Mouse (Mus musculus) myocyte (in vitro differentiated cells): Measurements from ENCODE around the gene Pkd1.

Experiments used
- CEBPB ChIP-seq: IDR thresholded peaks from 2 replicates; pipeline ENCODE4 v1.6.1; 2011; ENCODE audit warnings: mild to moderate bottlenecking, moderate library complexity; ENCODE audit not compliant: poor library complexity, insufficient read depth, severe bottlenecking
- E2F4 ChIP-seq: IDR thresholded peaks from one replicate; pipeline ENCODE4 v1.6.1; 2011; ENCODE audit warnings: mild to moderate bottlenecking, control low read depth, moderate library complexity; ENCODE audit not compliant: insufficient read depth
- POLR2A ChIP-seq: IDR thresholded peaks from one replicate; pipeline ENCODE4 v1.6.1; 2011; ENCODE audit warnings: low read depth, mild to moderate bottlenecking, control low read depth, moderate library complexity; ENCODE audit not compliant: insufficient read length
- POLR2AphosphoS2 ChIP-seq: IDR thresholded peaks from one replicate; pipeline ENCODE4 v1.6.1; 2011; ENCODE audit warnings: low read depth, control low read depth; ENCODE audit not compliant: insufficient read length
- REST ChIP-seq: IDR thresholded peaks from one replicate; pipeline ENCODE4 v1.6.1; 2011; ENCODE audit warnings: mild to moderate bottlenecking, control low read depth, moderate library complexity; ENCODE audit not compliant: insufficient read depth, insufficient read length
- SRF ChIP-seq: IDR thresholded peaks from one replicate; pipeline ENCODE4 v1.6.1; 2011; ENCODE audit warnings: low read depth; ENCODE audit not compliant: control insufficient read depth, insufficient read length
- TCF12 ChIP-seq: IDR thresholded peaks from one replicate; pipeline ENCODE4 v1.6.1; 2011; ENCODE audit warnings: mild to moderate bottlenecking, control low read depth; ENCODE audit not compliant: poor library complexity, insufficient read depth, severe bottlenecking
- USF1 ChIP-seq: IDR thresholded peaks from one replicate; pipeline ENCODE4 v1.6.1; 2011; ENCODE audit warnings: low read depth, mild to moderate bottlenecking, control low read depth, moderate library complexity

DNA sequence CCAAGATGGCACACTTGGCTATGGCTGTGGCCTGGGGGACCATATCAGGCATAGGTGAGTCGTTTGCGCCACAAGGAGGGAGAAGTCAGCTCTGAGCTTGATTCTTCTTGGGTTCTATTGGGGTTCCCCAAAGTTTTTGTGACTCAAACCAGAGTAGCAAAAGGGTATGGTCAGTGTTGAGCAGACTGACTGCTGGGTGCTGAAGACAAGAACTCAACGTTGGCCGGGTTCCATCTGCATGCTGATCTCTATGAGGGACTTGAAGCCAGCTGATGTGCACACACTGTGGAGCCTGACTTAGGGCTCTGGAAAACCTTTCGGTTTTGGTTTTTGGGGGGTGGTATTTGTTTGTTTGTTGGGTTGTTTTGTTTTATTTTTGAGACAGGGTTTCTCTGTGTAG lies 86.1 kb downstream of the Pkd1 start:
- no peak for TF ChIP-seq CEBPB
- TF ChIP-seq E2F4, result no peak
- TF ChIP-seq POLR2AphosphoS2, result no peak
- no peak for TF ChIP-seq TCF12
- no peak for TF ChIP-seq POLR2A
- no peak for TF ChIP-seq USF1
- no peak for TF ChIP-seq SRF
- no peak for TF ChIP-seq REST
